Mouse (Mus musculus) granulocyte monocyte progenitor cell, adult 5-6 weeks (primary cell): ENCODE results near the gene Htr7. TPM values are rescaled to one million over a fixed set of nuclear protein-coding genes. Genes with fewer than 3 reads are reported as not detected.

ENCODE experiments used
- ATAC-seq: replicated peaks from 2 replicates; pipeline ENCODE4 v1.8.0; 2016; ENCODE audit warnings: mild to moderate bottlenecking, moderate TSS enrichment, inconsistent platforms; ENCODE audit not compliant: poor library complexity, severe bottlenecking
- total RNA-seq, 2 experiments: library from RNA; stranded (forward) in 1 of 2; stranded (reverse) in 1 of 2; fragments of 200-712, 200-1000 nt in 1 of 2; fragments of >200 nt in 1 of 2; fragmentation: Nextera tagmentation in 1 of 2; gene quantifications; 2 replicates each; pipeline ENCODE4 v1.2.3; 2014 to 2017

Gene Htr7
- not detected in 2 replicates for total RNA-seq (2014; fragmentation: Nextera tagmentation)
- total RNA-seq (2017), result not detected in 2 replicates

DNA sequence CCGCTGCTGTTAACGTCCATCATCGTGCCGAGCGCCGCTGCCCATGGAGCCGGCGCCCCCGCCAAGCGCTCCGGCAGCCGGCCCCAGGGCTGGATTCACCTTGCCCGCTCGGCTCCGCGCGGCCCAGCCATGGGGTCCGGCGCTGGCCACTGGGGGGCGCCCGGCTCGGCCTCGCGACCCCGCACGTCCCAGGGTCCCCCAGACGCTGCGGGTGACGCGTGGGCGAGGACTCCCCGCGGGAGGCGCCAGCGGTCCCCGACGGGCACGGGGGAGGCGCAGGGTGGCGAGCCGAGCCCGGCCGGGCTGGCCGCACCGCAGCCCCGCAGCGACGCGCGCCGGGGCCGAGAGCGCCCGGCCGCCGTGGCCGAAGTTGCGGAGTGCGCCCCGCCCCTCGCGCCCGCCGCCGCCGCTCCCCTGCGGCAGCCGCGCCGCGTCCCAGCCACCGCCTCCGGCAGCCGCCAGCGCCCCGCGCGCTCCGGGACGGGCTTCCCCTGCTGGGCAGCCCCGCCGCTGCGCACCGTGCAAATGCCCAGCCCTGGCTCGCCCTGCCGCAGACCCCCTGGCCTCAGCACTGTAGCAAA lies at the start of gene Htr7:
Htr7 (minus strand) TSS at position 277 of the 581 bp plus-strand sequence.
- ATAC-seq, result peak; percentile 63

DNA sequence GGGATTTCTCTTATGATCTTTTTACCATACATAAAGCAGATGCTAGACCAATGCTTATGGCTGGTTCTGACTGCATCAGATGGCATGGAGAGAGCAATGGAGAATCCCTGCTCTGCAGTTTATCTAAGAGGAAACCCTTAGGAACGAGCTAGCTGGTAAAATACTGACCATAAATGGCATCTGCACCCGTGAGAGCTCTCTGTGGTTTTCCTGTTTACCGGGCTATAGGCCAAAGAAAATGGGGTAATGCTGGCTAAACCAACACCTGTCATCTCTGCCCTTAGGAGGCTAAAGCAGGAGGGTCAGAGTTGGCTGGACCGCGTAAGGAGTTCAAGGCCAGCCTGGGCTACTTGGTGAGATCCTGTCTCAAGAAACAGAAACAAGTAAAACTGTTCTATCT lies 46.6 kb upstream of the Htr7 start:
- ATAC-seq, result no peak; the same call in 1 of the 2 replicates

DNA sequence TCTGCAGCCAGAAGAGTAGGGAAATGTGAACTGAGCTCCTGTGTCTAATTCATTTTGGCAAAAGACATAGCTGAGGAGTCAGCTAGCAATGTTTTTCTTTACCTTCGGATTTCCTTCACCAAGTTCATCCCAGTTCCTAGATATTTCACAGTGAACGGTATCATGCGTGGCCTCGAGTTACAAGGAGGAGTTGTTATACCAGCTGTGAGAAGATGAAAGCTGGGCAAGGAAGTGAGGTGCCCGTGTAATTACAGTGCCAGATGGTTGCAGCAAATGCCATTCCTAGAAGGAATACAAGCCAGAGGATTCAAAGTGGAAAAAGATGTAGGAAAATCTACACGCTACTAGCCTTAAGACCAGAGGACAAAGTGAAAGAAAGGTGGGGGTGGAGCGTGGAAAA lies 41.6 kb upstream of the Htr7 start:
- ATAC-seq, result no peak

DNA sequence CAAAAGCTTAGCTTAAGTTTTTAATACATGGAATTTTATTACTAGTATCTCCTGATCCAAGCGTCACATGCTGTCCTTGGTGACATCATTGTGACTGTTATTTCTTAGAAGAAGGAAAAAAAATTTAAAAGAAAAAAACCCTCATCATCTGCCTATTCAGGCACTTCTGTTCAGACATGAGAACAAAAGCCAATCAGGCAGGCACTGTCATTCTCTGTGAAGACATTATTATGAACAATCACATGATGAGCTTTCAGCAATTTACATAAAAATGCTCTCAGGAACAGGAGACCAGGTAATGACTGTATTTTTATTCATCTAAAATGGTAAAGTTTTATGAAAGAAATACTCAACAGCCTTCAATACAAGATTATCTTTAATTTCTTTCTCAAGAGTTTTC lies 41.0 kb upstream of the Htr7 start:
- no peak for ATAC-seq

DNA sequence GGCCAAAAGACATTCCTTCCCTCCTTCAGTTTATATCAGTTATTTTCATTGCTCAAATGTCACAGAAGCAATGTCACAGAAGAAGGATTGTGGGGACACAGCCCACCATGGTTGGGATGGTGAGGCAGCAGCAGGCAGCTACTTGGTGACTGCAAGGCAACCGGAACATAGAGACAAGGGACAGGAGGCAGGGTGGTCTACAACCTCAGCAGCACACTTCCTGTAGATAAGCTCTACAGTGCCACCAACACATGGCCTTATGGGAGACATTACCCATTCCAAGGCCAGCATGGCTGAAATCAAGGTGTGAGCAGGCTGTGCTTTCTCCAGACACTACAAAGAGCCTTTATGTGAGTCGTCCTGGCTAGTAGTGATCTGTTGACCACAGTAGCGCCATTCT lies 39.9 kb upstream of the Htr7 start:
- ATAC-seq, result no peak

DNA sequence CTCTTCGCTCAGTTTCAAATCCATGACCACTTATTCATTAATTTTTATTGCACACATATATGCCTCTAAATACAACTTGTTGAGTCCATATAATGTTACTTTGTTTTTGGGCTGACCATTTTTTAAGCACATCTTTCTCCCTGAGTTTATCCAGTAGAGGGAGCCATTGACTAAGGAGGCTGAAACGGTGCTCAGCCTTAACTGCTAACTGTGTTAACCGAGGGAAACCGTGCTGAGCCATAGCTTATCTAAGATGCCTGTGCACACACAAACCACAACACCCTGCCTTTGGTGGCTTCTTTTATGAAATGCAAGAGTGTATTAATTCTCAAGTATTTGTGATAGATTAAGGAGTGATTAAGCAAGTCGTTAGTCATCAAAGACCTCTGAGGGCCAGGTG lies 33.5 kb upstream of the Htr7 start:
- peak; percentile 71 for ATAC-seq

DNA sequence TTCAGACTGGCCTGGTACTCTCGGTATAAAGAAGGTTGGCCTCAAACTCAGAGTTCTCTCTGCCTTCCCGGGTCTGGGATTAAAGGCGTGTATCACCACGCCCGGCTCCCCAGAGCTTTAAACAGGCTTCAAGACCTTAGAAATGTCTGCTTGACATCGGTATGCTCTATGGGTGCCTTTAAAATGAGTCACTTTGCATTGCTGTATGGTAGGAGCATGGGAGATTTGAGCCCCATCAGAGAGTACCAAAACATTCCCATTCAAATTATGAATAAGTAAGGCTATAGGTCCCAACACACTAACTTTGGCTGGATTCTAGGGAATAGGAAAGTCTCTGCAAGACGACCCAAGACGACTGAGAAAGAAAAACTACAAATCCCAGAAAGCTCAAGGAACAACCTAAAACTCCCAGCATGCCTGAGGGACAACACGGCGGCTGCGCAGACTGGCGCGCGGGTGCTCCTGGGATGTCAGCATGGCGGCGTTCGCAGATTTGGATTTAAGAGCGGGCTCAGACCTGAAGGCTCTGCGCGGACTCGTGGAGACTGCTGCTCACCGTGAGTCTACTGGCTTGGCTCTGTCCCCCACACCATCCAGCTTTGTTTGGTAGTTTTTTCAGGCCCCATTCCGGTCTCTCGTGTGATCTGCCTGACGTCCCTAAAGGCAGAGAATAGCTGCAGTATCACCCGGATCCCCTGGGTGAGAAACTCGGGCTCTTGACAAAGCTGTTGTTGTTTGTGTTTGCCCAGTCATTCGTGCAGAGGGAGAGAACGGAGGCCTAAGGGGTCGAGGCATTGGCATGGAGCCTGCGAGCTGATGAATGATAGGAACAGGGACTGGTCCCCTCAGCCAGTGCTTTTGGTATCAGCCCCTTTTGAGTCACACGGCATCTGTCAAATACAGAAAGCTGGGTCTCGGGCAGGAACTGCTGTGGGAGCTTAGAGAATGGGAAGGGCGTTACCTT lies 26.2 kb upstream of the Htr7 start, which contains the start of gene Rpp30:
Rpp30 (plus strand) TSS at position 455 of the 964 bp plus-strand sequence.
- ATAC-seq, result peak; percentile 95

DNA sequence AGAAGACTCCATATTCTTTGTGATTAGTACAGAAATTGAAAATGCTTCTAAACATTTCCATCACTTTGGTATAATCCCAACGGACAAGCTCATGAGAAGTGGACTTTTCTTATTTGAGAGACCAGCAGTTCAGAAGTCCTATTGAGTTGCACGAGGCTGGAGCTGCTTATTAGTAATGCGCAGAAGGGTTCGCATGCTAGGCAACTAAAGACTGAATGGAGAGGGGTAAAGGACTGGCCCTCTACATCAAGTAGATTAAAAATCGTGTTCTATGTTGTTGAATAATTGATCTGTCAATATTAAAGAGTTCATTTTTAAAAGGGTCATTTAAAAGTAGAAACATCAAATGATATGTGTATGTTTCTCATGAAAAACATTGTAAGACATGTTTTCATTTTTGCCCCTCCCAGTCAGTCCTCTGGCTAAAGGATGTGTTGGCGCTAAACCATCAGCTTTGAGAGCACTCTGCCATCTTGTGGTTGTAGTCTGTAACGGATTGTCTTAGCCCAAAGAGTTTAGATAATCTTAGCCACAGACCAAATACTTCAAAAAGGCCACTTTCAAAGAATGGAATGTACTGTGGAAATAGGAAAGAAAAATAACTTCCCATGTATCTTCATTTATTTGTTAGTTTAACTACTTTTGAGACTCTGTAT lies 25.4 kb upstream of the Htr7 start:
- peak; percentile 86 for ATAC-seq

DNA sequence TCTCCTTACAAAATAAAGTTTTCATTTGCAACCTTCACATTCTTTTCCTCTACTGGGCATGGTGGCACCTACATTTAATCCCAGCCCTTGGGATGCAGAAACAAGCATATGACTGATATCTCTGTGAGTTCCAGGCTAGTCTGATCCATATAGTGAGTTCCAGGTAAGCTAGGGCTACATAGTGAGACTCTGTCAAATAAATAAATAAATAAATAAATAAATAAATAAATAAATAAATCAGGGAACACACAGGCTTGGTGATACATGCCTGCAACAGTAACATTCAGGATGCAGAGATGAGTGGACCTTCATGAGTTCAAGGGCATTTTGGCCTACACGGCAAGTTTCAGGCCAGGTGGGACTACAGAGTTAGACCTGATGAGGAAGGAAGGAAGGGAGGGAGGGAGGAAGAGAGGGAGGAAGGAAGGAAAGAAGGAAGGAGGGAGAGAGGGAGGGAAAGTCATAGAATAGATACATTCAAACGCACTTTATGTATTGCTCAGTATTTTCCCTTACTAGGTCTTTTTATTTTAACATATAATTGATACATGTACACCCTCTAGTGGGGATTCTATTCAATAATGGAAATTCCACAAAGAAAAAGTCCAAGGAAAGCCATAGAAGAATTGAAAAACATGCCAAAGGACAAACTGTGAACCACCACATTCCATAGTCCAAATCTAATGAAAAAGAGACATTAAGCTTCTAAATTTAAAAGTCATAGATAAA lies 5.7 kb upstream of the Htr7 start:
- no peak for ATAC-seq

DNA sequence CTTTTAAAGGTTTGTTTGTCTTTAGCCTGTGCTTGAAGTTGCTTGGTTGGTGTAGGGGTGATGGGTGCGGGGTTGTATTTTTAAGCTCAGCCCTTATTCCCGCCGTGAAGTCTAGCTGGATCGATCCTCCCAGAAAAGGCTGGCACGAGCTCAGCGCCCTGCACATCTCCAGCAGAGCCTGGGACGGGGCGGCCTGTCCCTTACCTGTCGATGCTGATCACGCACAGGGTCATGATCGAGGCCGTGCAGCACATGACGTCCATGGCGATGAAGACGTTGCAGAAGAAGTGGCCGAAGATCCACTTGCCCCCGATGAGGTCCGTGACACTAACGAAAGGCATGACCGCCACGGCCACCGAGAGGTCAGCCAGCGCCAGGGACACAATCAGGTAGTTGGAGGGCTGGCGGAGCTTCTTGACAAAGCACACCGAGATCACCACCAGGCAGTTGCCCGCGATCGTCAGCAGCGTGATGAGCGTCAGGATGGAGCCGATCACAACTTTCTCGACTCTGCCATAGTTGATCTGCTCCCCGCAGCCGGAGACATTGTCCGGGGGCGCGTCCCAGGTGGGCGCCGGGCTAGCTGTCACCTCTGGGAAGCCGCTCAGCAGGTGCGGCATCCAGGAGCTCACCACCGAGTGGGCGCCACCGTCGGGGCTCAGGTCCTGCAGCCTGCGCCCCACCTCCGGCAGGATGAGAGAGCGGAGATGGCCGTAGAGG lies 645 bp downstream of the Htr7 start:
- no peak for ATAC-seq

DNA sequence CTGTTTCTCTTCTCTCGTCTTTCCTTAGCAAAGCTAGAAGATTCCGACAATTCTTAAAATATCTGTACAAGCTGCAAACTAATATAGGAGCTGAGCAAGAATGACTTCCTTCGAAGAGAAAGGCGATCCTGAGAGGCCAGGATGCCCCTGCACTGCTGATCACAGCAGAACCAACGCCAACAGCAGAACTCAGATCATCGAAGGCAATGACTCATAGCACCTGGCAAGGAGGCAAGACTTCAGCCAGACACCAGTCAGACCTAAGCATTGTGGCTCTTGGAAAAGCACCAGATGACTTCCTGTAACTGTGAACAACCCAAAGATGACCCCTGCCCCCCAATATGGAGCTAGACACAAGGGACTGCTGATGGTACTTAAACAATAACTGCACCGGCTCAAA lies 11.3 kb downstream of the Htr7 start:
- ATAC-seq, result no peak

DNA sequence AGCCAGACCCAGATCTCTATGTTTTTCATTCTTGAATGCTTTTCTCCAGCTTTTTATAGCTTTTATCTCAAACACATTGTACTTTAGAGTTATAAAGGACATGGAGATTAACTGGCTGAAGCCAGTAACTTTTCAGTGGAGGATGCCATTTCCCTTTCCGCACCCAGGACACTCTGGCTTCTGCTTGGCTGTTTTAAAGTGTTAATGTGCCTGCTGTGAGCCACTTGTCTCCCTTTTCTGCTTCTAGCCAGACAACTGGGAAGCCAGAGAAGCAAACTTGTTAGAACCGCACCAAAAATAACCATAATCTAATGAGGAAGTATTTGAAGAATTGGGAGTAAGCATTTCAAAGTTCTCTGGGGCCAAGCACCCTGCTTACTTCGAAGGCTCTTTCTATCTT lies 42.5 kb downstream of the Htr7 start:
- peak; percentile 37; the same call in 1 of the 2 replicates for ATAC-seq

DNA sequence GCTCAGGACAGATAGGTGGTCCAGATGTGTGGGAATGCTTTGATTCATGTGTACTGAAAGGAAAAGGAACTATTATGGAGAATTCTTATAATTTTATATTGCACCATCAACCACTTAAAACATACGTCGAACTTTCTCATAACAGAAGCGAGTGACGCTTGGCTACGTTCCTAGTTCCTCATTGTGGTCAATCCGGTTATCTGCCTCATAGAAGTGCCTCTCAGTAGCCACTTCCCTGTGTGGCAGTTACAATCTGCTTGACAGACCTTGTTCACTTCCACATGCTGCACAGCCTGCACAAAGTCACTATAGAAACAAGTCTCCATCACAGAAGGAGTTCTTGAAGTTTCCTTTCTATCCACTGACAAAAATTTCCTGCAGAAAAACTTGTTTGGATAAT lies 51.0 kb downstream of the Htr7 start:
- peak; percentile 99 for ATAC-seq

DNA sequence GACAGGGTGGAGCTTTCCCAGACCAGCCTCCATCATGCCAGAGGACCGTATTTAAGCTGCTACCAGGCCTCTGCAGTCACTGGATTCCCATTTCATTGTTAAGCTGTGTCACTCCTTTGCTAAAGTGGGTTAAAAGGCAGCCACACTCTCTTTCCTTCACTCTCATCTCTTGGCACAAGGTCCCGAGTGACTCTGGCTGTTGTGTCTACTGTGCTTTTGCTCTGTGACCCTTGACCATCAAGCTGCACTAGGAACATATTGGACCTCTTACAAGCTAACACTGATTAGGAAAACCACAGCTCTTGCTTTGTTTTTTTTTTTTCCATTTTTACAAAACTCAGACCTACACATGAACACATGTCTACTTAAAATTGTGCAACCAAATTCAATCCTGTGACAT lies 52.3 kb downstream of the Htr7 start:
- ATAC-seq, result peak; percentile 51

DNA sequence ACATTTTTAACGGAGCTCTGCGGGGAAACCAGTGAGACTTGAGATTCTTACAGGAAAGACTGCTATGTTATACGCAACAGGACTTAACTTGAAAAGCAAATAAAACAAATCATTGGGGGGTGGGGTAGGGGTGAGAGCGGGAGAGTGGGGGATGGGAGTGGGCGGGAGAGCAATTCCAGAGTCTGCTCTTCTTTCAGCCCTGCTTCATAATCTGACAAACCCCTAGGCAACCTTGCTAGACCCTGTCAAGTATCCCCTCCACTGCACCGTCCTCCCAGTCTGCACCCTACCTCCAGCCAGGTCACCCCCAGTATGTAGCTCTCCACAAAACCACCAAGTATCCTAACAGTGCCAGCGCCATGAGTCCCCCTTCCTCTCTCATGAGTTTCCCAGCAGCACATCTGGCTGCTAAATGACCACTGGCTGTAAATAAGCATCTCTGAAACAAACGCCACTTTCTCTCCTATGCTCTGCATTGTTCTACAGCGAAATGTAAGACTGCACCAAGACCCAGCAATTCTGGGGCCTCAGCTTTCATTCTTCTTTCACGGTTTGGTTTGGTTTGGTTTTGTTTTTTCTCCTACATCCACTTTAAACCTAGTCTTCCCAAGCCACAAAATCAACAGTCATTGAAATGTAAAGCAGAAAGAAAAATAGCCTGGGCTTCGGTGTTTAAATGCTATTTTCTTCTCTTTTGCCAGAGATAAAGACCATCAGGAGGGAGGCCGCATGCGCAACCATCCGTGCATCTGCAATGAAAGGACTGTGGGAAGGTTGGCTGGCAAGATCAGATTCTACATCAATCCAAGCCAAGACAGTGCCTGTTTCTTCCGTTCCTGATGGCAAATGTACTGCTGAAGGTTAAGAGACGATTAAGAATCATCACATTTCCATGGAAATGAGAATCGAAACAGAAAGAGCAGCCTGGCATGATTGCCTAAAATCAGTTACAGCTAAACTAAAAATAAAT lies 54.5 kb downstream of the Htr7 start:
- no peak for ATAC-seq

DNA sequence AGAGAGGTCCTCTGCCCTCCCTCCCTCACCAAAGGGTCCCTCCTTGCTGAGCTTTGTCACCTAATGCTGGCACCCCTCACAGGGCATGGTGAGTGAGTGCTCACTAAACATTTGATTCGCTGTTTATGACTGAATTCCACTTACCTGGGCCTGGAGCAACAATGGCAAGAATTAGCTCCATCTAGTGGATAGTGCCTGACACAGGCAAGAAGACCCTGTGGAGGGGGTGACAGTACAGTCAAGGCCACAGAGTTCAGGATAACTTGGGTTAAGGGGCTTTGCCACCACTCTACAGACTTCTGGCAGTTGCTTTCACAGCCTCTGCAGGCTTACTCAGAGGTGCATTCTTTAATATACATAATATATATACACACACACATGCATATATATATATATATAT lies 55.8 kb downstream of the Htr7 start:
- ATAC-seq, result no peak

DNA sequence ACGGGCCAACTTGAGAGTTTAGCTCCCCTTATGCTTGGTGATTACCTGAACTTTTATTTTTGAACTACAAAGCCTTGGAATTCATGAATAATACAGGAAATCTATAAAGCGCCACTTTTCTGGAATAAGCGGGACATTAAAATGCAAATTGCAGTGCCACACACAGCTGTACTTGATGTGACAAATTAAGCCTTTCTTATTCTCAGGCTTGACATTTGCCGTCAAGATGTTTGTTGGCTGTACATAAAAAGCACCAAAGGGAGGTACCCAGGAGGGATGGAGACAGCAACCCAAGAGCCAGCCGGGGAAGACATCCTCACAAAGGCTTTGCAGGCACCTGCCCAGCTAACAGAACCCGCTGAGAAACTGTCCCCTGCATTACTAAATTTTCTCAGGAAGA lies 56.4 kb downstream of the Htr7 start:
- no peak for ATAC-seq

DNA sequence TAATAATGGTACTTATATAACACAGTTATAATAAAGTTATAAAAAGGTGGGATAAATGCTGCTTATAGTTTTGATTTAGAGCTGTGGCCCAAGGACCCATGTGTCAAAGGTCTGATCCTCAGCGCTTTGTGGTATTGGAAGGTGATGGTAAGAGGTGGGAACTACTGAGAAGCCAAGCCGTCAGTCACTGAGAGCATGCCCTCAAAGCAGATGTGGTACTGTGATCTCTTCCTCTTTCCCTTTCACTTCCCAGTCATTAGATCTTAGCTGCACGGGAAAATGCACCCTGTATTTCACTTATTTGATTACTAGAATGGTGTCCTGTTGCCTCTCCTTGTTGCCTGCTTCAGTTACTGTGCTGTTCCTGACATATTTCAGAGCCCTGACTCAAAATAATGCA lies 59.9 kb downstream of the Htr7 start:
- ATAC-seq, result peak; percentile 96

DNA sequence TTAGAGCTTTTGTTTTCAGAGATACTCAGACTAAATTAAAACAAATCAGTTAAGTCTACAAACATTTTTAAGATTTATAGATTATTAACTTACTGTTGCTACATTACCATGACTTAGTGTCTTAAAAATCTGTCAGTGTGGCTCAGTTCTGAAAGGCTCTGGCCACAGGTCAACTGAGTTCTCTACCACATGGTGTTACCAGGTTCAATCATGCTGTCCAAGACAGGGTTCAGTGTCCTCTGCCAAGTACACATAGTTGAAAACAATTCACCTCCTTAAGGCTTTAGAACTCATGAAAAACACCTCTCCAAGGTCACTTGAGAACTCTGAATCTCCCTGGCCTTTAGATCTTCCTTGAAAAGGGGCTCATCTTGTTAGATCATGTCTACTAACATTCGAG lies 69.8 kb downstream of the Htr7 start:
- no peak for ATAC-seq
